Mouse (Mus musculus) embryonic fibroblast, embryonic 13.5 days (primary cell): ENCODE measurements at regions not wholly inside any gene's neighbourhood (a gene's known extent, or its start where the extent isn't known, plus 50 kb on each side); places are given as distances from the start of the nearest gene placed in this dataset.

Source experiments
- CTCF ChIP-seq: IDR thresholded peaks from 2 replicates; pipeline ENCODE4 v1.5.1; 2011; ENCODE audit warnings: mild to moderate bottlenecking, control low read depth, low read length, moderate library complexity, borderline replicate concordance; ENCODE audit not compliant: insufficient read depth
- POLR2A ChIP-seq: IDR thresholded peaks from 2 replicates; pipeline ENCODE4 v1.6.1; 2011; ENCODE audit warnings: low read depth, mild to moderate bottlenecking, control low read depth, low read length, moderate library complexity

DNA sequence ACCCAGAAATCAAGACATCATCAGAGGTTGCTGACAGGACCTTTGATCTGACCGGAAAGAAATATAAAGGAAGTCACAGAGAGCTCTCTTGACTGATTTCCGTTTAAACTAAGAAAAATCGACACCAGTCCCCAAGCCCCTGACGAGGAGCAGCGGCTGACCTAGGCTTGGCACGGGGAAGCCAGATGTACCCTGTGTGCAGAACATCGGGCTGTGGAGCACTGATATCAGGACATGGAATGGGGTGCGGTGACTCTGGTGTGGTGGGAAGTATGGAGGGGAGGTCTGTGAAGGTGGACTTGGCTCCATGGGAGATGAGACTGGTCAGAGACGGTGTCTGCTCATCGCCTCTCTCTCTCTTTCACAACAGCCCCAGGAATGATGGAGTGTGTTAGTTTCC lies 539.0 kb upstream of the Tbx3 start:
- TF ChIP-seq POLR2A (no peak), CTCF (no peak)
